Mouse (Mus musculus) brown adipose tissue, adult 24 weeks (tissue): ENCODE measurements around the gene Zfyve21. TPM values are rescaled to one million over a fixed set of nuclear protein-coding genes. Genes with fewer than 3 reads are reported as not detected.

Experiments
- H3K27ac ChIP-seq: fragments of 200-500 bp; replicated peaks from 2 replicates; pipeline ENCODE4 v1.5.1; 2012; ENCODE audit warnings: low read depth, mild to moderate bottlenecking, low read length
- H3K4me1 ChIP-seq: fragments of 200-500 bp; 2 replicates; pipeline ENCODE4 v1.6.1; 2012; ENCODE audit warnings: low read length, mixed read lengths; ENCODE audit not compliant: control insufficient read depth, insufficient read depth, insufficient read length
- H3K4me3 ChIP-seq: fragments of 200-500 bp; 2 replicates; pipeline ENCODE4 v1.5.1; 2012; ENCODE audit warnings: low read depth, mild to moderate bottlenecking, low read length, moderate library complexity; ENCODE audit not compliant: insufficient read depth
- polyA plus RNA-seq: library from polyadenylated mRNA; stranded (reverse); fragments of >200 nt; gene quantifications from 2 replicates; pipeline ENCODE4 v1.2.4, GENCODE M21; 2012; ENCODE audit not compliant: missing spikeins, insufficient read depth, insufficient read length

Gene Zfyve21
- polyA plus RNA-seq, 1 experiment, result 41.4 TPM

DNA sequence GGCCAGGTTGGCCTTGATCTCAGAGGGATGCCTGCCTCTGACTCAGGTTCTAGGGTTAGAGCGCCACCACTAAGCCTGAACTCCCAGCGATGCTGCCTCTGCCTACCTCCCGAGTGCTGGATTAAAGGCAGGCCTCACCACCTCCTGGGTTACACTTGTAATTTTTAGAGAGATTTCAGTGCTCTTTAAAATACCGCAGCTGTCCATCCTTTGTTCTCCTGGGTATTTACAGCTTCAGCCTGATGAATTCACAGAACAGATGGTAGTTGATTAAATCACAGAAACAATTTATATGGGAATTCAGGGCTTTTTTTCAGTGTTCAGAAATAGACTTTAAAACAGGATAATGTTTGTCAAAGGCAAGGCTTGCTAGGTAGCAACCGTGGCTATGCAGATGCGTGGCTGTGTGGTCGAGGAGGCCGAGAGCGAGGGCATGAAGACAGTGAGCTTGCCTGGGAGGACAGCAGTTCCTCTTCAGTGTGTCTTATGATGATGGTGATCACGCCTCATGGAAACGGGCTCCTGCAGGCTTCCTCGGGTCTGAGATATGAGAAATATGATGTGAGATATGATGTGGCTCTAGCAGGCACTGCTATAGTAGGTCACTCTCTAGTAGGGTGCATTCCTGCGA, 22.4 kb upstream of the Zfyve21 start:
- Histone ChIP-seq H3K4me1 (peaks cover 7% of the 10 kb centered on the region; the same call in 1 of the 2 replicates), H3K4me3 (no peak overlapping the region), H3K27ac (no peak overlapping the region)

DNA sequence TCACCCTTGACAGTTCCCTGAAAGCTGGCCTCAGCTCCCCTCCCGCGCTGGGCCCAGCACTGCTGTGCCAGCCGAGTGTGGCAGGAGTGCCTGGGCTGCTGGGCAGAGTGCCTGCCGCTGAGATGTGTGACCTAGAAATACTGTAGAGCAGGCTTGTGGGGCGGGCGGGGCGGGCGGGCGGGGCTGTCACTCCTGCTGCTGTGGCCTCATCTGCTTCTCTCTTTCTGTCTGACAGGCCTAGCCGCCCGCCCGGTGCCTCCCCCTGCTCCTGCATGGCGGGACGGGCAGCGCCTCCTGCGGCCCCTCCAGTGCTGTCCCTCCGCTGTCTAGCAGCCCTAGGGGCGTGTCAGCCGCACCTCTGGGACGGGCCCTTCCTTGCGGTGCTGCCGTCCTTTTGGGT, 19.9 kb upstream of the Zfyve21 start:
- Histone ChIP-seq H3K4me3 (no peak overlapping the region), H3K27ac (no peak overlapping the region), H3K4me1 (peaks cover 11% of the 10 kb centered on the region; the same call in 1 of the 2 replicates)

DNA sequence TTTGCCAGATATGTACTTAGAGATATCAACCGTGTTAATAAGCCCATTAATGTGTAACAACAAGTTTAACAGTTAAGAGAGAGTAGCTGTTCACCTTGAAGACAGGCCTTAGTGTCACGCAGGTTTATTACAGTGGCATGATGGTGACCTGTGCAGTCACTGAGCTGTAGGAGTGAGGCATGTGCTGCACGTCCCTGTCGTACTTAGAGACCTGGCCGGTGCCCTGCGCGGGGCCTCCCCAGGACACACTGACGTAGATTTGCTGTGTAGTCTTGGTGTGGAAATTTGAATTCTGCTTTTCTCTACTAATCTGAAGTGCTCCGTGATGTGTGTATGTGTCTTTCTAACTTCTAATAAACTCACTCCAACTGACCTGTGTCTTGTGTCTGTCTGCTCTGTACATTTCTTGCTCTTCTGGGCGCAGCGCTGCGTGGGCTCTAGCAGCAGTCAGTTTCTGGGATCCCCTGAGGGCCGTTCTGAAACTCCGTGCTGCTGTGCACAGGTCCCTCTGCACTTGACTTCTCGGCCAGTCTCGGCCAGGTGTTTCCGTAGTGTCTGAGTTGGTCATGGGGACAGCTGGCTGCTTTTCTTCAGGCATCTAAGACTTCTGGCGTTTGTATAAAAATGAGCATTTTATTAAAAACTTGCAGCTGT, 19.3 kb upstream of the Zfyve21 start:
- no peak overlapping the region for H3K4me3 ChIP-seq
- H3K4me1 ChIP-seq, result peaks cover 11% of the 10 kb centered on the region; the same call in 1 of the 2 replicates
- H3K27ac ChIP-seq, result no peak overlapping the region

DNA sequence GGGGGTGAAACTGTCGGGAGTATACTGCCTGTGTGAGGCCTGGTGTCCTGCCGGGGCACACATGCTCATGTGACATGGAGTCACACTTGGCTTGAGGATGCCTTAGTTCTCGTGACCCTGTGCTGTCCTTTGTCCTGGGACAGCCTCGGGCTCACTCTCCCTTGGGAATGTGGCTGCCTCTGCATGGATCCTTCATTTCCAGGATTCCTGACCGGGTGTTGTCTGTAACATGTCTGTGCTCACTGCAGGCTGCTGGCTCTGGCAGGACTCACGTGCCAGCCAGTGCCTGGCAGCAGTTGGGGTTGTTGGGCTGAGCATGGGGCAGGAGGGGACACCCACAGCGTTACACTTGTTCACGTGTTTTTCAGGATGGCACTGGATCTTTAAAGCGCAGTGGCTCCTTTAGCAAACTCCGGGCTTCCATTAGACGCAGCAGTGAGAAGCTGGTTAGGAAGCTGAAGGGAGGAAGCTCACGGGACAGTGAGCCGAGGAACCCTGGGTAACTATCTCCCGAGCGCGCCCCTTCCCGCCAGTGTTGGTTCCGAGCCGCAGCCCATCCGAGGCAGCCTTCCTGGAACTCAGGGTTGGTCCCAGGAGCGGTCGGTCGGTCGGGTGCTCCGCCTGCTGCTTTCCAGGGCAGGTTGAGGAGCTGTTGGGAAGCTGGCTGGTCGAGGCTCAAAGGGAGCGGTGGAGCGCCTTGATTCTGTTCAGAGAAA, 18.6 kb upstream of the Zfyve21 start:
- Histone ChIP-seq H3K4me3 (no peak overlapping the region), H3K4me1 (peaks cover 11% of the 10 kb centered on the region; the same call in 1 of the 2 replicates), H3K27ac (no peak overlapping the region)

DNA sequence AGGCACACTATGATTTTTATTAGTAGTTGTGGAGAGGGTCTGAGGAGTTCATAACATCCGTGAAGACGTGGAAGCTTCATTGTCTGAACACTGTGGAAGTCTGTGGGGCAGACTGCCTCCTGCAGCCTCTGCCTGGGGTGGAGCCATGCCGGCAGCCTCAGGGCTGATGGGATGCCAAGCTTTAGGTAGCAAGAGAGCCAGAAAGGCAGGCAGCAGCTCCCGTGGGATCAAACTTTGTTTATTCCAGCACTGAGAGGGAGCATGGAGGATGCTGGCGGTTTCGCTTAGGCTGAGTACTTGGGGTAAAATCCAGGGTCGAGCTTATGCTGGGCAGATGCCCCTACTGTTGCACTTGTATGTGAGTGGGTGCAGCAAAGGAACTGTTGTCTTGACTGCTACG, 16.7 kb upstream of the Zfyve21 start:
- Histone ChIP-seq H3K27ac (no peak overlapping the region), H3K4me3 (no peak overlapping the region), H3K4me1 (peaks cover 11% of the 10 kb centered on the region)

DNA sequence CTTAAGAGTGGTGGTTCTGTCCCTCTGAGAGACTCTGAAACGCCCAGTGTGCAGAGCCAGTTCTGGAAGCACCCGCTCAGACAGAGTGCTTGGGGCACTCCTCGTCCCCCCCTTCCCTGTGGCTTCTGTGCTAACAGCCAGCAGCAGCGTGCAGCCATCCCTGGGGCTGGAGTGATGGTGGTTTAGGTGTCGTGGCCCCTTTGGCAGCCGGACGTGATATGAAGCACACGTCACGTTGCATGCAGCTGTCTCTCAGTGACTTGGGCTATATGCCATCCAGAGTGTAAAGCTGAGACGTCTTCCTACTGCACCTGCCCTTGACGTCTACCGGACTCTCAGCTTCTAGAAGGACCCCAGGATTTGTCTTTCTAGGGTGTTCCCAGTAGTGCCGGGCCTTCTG, 15.5 kb upstream of the Zfyve21 start:
- no peak overlapping the region for H3K4me3 ChIP-seq
- H3K27ac ChIP-seq, result no peak overlapping the region
- peaks cover 8% of the 10 kb centered on the region for H3K4me1 ChIP-seq

DNA sequence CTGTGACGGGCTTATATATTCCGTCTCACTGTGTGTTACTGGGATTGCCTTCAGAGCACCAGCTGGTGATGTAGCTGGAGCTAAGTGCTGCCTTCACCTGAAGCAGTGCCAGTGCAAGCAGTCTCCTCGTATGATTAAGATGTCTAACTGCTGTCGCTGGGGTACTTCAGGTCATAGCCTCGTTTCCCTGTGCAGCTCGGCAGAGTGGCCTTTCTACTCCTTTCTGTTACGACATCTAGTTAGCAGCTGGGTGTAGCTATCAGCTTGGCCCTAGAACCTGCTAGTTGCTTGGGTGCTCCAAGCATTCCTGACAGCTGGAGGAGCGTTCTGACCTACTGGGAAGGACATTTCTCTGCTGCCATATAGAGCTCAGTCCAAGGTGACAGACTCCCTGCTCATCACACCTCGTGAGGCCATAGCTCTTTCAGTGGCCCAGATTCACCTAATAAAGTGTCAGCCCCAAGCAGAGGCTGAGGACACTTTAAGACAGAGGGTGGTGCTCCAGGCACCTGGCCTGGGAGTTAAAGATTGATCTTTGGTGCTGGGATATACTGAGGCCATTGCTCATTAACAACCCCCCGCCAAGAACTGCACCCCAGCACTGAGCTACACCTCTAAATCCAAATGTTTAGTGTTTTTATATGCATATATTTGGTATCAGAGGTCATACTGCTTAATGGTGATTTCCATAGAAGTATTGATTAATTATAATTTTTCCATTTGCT, 13.3 kb upstream of the Zfyve21 start:
- Histone ChIP-seq H3K27ac (no peak overlapping the region), H3K4me1 (peaks cover 4% of the 10 kb centered on the region), H3K4me3 (no peak overlapping the region)

DNA sequence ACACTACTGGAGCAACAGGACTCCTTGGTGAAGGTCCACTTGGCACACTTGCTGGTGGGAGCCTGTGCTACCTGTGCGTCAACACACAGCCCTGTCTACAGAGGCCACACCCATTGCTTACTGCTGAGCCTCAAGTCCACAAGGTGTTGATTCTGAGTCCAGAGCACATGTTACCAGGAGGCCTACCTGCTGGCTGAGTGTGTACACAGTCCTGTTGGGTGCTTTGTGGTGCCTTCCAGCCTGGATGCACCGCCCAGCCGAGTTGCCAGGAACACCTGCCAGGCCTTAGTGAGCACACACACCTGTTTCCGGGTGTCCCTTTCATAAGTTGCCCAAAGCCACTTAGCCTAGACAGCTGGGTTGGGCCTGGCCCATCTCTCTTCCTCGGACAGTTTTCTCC, 10.4 kb upstream of the Zfyve21 start:
- no peak overlapping the region for H3K4me3 ChIP-seq
- no peak overlapping the region for H3K27ac ChIP-seq
- H3K4me1 ChIP-seq, result no peaks in the 10 kb centered on the region; the same call in 1 of the 2 replicates

DNA sequence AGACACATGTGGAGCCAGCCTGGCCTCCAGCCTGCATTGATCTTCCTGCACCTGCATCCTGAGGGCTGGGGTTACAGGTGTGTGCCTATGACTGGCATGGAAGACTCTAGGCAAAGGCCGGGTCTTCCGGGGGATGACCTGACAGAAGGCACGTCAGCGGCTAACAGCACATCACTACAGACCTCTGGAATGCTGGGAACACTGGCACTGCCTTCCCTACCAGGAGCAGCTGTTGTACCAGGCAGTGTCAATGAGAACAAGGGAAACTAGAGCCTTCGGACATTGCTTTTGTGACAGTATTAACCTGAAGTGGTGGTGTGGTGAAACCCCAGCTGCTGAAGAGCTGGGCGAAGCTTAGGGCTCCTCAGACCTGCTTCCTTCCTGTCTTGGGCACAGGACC, 5.2 kb upstream of the Zfyve21 start:
- H3K4me3 ChIP-seq, result no peak overlapping the region
- no peak overlapping the region for H3K27ac ChIP-seq
- H3K4me1 ChIP-seq, result no peaks in the 10 kb centered on the region; the same call in 1 of the 2 replicates

DNA sequence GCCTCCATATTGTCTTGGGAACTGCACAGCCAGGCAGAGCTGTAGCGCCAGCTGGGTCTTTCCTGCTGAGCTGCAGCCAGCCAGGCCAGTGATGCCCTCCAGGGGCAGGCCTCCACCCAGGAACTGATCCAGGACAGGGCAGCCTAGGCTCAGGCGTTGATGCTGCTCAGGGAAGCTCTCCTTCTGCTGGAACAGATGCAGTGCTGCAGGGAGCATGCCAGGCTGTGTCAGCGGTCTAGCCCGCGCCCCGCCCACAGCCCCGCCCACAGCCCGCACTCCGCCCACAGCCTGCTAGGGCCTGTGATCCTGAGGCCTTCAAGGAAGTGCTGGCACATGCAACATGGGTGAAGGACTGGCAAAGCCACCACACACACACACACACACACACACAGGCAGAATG, 4.2 kb upstream of the Zfyve21 start:
- Histone ChIP-seq H3K4me1 (no peaks in the 10 kb centered on the region; the same call in 1 of the 2 replicates), H3K27ac (no peak overlapping the region)

DNA sequence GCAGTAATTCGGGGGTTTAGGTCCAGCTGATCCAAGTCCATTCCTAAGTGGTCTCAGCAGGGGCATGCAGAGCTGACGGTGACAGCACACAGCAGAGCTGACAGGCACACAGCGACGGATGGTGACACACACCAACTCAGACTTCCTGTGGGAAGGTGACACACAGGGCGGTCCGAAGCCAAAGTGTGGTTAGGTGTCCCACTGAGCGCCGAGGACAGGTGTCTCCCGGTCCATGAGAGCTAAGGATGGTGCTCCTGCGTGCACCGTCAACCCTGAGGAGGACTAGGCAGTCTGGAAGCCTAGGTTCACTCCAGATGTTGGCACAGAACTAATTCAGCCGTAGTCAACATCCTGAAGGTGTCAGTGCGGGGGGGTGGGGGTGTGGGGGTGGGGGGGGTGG, 1.9 kb upstream of the Zfyve21 start:
- Histone ChIP-seq H3K27ac (no peak overlapping the region), H3K4me3 (no peak overlapping the region), H3K4me1 (no peaks in the 10 kb centered on the region; the same call in 1 of the 2 replicates)

More for the DNA sequence above, 4.2 kb upstream of the Zfyve21 start:
- H3K4me3 ChIP-seq, result no peak overlapping the region

DNA sequence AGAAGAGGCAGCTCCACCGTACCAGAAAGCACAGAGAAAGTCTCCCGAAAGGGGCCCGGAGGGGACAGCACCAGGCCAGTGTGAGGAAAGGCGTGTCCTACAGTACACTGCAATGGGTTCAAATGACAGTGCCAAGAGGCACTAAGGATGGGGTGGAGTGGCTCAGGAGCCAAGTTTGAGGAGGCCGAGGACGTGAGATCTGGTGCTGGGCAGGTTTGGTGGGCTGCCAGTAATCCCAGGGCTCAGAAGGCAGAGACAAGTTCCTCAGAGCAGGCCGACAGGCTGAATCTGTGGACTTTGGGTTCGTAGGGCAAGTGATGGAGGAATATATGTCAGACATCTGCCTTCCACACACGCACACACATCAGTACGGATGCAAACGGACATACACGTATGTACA, 1.4 kb upstream of the Zfyve21 start:
- H3K4me1 ChIP-seq, result no peaks in the 10 kb centered on the region; the same call in 1 of the 2 replicates
- H3K4me3 ChIP-seq, result peak overlapping the region; percentile 66; the same call in 1 of the 2 replicates
- H3K27ac ChIP-seq, result peak overlapping the region; percentile 1; the same call in 1 of the 2 replicates

DNA sequence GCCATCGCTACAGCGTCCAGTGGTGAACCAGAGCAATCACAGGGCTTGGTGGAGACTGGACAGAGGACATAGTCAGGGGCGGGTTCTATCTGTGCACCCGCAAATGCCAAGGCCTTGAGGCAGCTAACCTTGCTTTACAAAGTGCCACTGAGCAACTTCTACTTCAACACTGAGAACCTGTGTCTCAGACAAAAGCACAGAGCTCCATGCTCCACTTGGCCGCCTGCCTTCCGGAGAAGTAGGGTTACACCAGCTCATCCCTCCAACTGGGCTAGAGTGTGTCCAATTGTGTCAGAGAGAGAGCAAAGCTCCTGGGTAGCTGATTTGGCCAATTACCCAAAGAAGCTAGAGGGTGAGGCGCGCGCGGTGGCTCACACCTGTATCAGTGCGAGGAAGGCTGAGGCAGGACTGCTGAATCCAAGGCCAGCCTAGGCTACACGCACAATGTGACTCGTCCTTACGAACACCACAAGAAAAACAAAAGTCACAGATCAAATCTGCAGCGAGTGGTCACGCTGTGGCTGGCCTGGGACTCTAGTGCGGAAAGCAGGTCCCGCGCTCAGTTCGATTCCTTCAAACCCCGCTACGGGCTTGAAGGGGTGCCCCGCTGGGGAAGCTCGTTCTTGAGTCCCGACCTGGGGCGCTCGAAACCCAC, 732 bp upstream of the Zfyve21 start:
- H3K27ac ChIP-seq, result peak overlapping the region; percentile 1; the same call in 1 of the 2 replicates
- H3K4me3 ChIP-seq, result peak overlapping the region; percentile 66
- no peaks in the 10 kb centered on the region; the same call in 1 of the 2 replicates for H3K4me1 ChIP-seq
